Mouse (Mus musculus): ENCODE data around the gene Nemp2. TPM values are rescaled to one million over a fixed set of nuclear protein-coding genes. Genes with fewer than 3 reads are reported as not detected.

The Nemp2 gene
- polyA plus RNA-seq, 1 experiment from 2014 or later, result 10.3 TPM

DNA sequence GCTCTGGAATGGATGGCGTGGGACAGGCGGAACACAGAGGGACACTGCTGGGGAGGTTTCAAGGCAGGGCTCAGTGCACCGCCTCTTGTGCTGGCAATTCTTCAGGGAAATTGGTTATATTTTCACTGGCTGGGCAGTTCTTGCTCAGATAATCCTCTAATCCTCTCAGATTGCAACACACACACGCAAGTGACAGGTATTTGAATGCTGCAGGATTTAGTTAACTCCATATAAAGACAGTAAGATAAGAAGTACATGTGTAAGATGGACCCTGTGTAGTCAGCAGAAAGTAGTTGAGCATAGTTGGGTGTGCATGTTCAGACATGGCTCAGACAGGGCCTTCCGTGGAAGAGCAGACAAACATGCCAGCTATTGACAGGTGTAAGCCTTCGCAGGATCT is 3.7 kb downstream of the Nemp2 start:
- H3K4me3 ChIP-seq, result no peak overlapping the region
- 94% methylated on average over 6 of the region's 6 CpGs for WGBS
- H3K9me3 ChIP-seq, result no peaks in the 10 kb centered on the region
- peaks cover 12% of the 10 kb centered on the region for H3K4me1 ChIP-seq
- no peak overlapping the region for H3K27ac ChIP-seq
- H3K36me3 ChIP-seq (replicated peaks), result peaks cover 43% of the 10 kb centered on the region
- DNase-seq (ENCODE audit: extremely low spot score, low spot score), result no peak
- H3K27me3 ChIP-seq (ENCODE audit: poor library complexity, severe bottlenecking), result 0 out of 2 replicates have a peak, but pooled peaks cover 4% of the 10 kb centered on the region

DNA sequence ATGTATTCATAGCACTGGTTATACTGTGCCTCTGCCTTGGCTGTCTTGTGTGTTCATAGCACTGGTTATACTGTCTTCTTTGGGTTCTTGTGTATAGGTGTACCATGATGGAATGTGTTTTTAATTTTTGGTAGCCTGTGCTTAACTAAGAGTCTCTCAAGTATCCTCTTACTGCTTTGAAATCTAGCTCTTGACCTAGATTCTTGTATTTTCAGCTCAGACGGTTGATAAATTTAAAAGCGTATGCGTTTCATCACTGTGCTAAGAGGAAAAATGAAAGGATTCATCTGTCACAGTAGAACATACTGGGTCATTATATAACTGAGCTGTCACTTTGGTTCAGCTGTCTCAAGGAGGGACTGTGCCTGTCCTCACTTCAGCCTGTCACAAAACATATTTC is 5.4 kb downstream of the Nemp2 start:
- Histone ChIP-seq H3K36me3 (replicated peaks) (peaks cover 56% of the 10 kb centered on the region), H3K4me3 (no peak overlapping the region), H3K9me3 (no peaks in the 10 kb centered on the region), H3K27ac (no peak overlapping the region), H3K27me3 (ENCODE audit: poor library complexity, severe bottlenecking) (no peaks in the 10 kb centered on the region), H3K4me1 (peaks cover 12% of the 10 kb centered on the region)
- DNase-seq (ENCODE audit: extremely low spot score, low spot score), result no peak
- WGBS, result 95% methylated on average over 3 of the region's 3 CpGs

DNA sequence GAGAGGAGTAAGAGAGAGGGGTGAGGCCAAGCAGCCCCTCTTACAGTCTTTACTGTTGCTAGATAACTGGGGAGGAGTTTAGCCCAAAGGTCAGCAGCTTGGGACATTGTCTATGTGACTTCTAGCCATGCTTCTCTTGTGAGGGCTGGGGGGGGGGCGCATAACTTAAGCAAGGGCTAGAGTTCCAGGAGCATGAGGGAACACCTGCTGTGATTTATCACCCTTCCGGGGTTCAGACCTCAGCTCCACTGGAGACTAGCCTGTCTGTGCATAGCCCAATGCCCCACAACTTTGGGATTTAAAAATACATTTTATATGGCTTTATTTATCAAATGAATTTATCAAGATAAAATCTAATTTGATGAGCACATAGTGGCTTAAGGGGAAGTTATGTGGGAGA is 7.6 kb downstream of the Nemp2 start:
- peaks cover 67% of the 10 kb centered on the region for H3K36me3 ChIP-seq (replicated peaks)
- no peak for DNase-seq (ENCODE audit: extremely low spot score, low spot score)
- no peak overlapping the region for H3K27ac ChIP-seq
- H3K27me3 ChIP-seq (ENCODE audit: poor library complexity, severe bottlenecking), result no peaks in the 10 kb centered on the region
- no peaks in the 10 kb centered on the region for H3K9me3 ChIP-seq
- no peaks in the 10 kb centered on the region for H3K4me1 ChIP-seq
- no peak overlapping the region for H3K4me3 ChIP-seq
- WGBS, result 91% methylated on average over 2 of the region's 2 CpGs

DNA sequence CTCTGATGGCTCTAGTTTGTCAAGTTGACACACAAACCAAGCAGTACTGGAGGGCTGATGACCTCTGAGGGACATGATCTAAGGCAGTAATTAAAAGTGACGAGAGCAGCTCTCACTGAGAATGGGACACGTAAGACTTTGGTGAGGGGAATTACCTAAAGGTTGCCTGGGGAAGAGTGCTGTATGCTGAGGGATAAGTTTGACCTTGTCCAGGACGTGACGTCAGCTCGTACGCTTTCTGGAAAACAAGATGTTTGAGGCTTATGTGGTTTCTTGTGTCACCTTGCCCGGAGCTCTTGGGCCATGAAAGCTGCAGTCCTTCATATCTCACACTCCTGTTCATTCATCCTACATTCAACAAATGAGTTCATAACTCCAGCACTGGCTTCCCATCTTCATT is 8.6 kb downstream of the Nemp2 start:
- Histone ChIP-seq H3K27ac (no peak overlapping the region), H3K27me3 (ENCODE audit: poor library complexity, severe bottlenecking) (no peaks in the 10 kb centered on the region), H3K36me3 (replicated peaks) (peaks cover 67% of the 10 kb centered on the region), H3K4me3 (no peak overlapping the region), H3K9me3 (no peaks in the 10 kb centered on the region), H3K4me1 (no peaks in the 10 kb centered on the region)
- no peak for DNase-seq (ENCODE audit: extremely low spot score, low spot score)
- 92% methylated on average over 7 of the region's 7 CpGs for WGBS

DNA sequence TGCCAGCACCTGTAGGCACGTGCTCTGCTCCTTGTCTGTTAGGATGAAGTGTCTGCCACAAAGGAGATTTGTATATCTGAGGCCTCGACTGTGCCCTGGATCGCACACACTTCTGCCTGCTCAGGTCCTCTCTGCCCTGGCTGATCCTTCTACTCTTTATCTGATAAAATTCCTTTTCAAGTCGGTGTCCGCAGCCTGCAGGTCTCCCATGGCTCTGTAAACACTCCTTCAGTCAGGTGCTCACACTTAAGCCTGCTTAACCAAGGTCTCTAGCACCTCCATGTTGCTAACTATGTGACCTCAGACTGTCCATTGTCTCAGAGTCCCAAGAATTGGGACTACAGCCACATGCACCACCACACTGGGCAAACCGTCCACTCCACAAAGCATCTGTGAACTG is 9.8 kb downstream of the Nemp2 start:
- Histone ChIP-seq H3K36me3 (replicated peaks) (peaks cover 66% of the 10 kb centered on the region), H3K4me1 (no peaks in the 10 kb centered on the region), H3K27ac (no peak overlapping the region), H3K27me3 (ENCODE audit: poor library complexity, severe bottlenecking) (no peaks in the 10 kb centered on the region), H3K9me3 (no peaks in the 10 kb centered on the region), H3K4me3 (no peak overlapping the region)
- DNase-seq (ENCODE audit: extremely low spot score, low spot score), result no peak
- 87% methylated on average over 6 of the region's 6 CpGs for WGBS

DNA sequence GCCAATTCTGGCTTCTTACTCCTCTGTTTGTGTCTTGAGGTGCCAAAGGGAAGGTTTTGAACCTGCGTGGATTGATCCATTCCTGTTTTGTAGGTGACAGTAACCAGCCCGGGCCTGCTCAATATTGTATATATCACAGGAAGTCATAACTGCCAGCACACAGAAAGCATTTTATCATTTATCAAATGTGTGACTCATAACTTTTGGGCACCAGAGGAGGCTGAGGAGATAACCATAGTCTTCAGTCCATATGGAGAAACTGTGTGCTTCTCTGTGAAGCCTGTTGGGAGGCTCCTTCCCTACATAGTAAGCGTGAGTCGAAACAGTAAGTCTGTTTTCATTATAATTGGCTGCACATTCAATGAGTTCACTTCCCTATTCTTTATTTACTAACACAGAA is 10.2 kb downstream of the Nemp2 start:
- DNase-seq (ENCODE audit: extremely low spot score, low spot score), result no peak
- Histone ChIP-seq H3K27me3 (ENCODE audit: poor library complexity, severe bottlenecking) (no peaks in the 10 kb centered on the region), H3K4me1 (no peaks in the 10 kb centered on the region), H3K36me3 (replicated peaks) (peaks cover 66% of the 10 kb centered on the region), H3K27ac (no peak overlapping the region), H3K4me3 (no peak overlapping the region), H3K9me3 (no peaks in the 10 kb centered on the region)
- WGBS, result 95% methylated on average over 4 of the region's 4 CpGs

DNA sequence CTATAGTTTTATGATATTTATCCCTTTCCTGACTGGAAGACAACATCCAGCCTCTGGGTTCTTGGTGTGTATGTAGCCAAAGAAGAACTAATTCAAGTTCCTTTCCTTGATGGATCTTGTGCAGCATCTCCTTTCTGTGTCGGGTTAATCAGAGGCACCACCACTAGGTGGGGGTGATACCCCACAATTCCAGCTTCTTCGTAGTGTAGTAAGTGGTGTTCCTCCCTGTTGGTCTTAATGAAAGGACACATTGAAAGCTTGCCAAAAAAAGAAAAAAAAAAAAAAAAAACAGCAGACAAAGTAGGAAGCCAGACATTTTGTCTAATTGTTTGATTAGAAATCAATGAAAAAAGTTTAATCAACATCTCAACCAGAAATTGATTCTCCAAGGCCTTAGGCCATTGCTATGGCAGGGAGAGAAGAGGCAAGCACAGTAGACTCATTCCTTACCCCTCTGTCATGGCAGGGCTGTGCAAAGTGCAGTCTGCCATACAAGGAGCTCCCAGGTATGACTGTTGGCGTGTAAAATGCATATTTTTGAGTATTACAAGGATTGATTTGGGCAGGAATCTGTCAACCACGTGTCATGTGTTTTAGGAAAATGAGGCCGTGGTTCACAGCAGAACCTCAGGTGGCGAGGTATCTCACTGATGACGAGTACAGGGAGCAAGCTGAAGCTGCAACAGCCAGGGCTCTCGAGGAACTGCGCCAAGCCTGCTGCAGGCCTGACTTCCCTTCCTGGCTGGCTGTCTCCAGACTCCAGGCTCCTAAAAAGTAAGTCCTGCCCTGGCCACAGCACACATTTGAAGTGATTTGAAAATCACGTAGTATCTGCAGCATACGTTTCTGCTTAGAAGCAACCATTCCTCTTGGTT is 17.9 kb downstream of the Nemp2 start:
- no peaks in the 10 kb centered on the region for H3K9me3 ChIP-seq
- DNase-seq (ENCODE audit: extremely low spot score, low spot score), result peak; percentile 29
- H3K4me1 ChIP-seq, result no peaks in the 10 kb centered on the region
- WGBS, result 86% methylated on average over 11 of the region's 11 CpGs
- H3K36me3 ChIP-seq (replicated peaks), result peaks cover 65% of the 10 kb centered on the region
- H3K27me3 ChIP-seq (ENCODE audit: poor library complexity, severe bottlenecking), result no peaks in the 10 kb centered on the region
- no peak overlapping the region for H3K4me3 ChIP-seq
- no peak overlapping the region for H3K27ac ChIP-seq

DNA sequence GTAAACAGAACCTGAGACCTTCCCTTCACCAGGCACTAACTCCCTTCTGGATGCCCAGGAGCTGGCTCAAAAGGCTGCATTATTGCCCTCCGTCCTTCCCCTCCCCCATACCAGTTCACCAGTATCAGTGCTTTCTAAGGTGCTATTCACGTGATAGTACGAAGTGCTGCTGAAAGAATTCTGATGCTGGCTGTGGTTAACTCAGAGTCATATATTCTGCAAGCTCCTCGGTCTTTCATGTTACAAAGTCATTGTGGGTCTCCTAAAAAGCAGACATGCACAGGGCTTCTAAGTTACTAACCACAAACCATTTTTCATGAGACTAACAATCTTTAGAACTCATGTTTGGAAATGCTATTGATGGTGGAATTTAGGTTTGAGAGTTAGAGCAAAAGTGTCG is 19.6 kb downstream of the Nemp2 start:
- H3K36me3 ChIP-seq (replicated peaks), result peaks cover 61% of the 10 kb centered on the region
- no peak for DNase-seq (ENCODE audit: extremely low spot score, low spot score)

DNA sequence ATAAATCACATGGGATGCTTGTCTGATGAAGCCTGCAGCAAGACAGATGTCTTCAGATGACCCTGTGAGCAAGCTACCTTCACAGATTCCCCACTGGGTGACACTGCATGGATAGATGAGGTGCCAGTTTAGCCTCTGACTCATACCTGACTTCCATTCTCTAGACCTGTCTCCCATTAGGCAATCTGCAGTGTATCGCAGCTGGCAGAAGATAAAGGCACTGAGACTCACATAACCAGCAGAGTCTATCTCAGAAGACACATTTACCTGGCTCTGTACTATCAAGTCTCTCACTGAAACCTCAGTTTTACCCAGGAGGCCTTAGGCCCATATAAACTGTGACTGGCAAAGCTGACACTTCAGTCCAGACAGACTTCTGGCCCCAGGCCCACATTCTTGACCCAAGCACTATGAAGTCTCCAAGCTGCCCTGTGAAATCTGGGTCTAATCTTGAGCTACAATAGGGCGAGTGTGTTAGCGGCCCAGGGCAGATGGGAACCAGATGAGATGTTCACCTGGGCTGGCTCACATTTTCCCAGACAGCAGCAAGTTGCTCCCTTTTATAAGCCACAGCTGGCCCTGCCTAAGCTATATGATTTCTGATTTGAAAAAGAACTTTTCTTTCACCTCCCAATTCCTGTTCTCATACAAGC is 22.2 kb downstream of the Nemp2 start:
- Histone ChIP-seq H3K27ac (peak overlapping the region; percentile 44; the same call in 1 of the 2 replicates), H3K4me3 (no peak overlapping the region), H3K36me3 (replicated peaks) (peaks cover 42% of the 10 kb centered on the region), H3K27me3 (ENCODE audit: poor library complexity, severe bottlenecking) (no peaks in the 10 kb centered on the region), H3K4me1 (no peaks in the 10 kb centered on the region), H3K9me3 (no peaks in the 10 kb centered on the region)
- 65% methylated on average over 3 of the region's 3 CpGs for WGBS
- DNase-seq (ENCODE audit: extremely low spot score, low spot score), result peak; percentile 33

More for the DNA sequence above, 19.6 kb downstream of the Nemp2 start:
- no peak overlapping the region for H3K4me3 ChIP-seq
- WGBS, result 90% methylated on average over 5 of the region's 5 CpGs
- H3K4me1 ChIP-seq, result no peaks in the 10 kb centered on the region
- H3K27me3 ChIP-seq (ENCODE audit: poor library complexity, severe bottlenecking), result no peaks in the 10 kb centered on the region
- H3K27ac ChIP-seq, result no peak overlapping the region
- no peaks in the 10 kb centered on the region for H3K9me3 ChIP-seq

DNA sequence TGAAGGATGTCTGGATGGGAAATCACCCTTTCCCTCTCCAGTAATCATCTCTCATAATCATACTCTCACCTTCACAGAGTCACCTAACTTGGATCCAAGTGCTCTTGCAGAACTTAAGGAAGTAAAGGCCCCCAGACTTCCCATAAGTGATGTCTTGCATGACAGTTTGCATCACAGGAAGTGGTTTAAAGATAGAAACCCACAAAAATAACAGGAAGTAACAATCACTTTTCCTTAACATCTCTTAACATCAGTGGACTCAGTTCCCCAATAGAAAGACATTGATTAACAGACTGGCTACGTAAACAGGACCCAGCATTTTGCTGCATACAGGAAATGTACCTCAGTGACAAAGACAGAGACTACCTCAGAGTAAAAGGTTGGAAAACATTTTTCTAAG is 22.9 kb downstream of the Nemp2 start:
- H3K4me3 ChIP-seq, result no peak overlapping the region

DNA sequence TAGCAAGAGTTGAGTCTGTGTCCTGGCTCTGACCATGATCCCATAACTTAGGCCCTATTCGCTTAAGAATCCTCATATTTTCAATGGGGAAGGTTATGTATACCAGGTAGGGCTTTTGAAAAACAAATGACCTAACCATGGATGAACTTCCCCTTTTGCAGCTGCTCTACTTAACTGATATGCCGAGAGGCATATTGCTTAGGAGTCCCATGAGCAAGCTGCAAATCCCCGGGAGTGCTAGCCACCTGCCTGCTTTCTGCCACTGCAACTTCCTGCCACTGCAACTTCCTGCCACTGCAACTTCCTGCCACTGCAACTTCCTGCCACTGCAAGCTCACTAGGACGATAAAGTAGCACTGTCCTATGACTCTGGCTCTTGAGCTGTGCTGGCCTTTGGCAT is 24.6 kb downstream of the Nemp2 start:
- H3K27ac ChIP-seq, result no peak overlapping the region
- H3K27me3 ChIP-seq (ENCODE audit: poor library complexity, severe bottlenecking), result no peaks in the 10 kb centered on the region
- H3K9me3 ChIP-seq, result no peaks in the 10 kb centered on the region
- no peaks in the 10 kb centered on the region for H3K4me1 ChIP-seq
- WGBS, result 83% methylated on average over 4 of the region's 4 CpGs
- peaks cover 25% of the 10 kb centered on the region for H3K36me3 ChIP-seq (replicated peaks)
- H3K4me3 ChIP-seq, result no peak overlapping the region
- no peak for DNase-seq (ENCODE audit: extremely low spot score, low spot score)

More for the DNA sequence above, 22.9 kb downstream of the Nemp2 start:
- H3K27me3 ChIP-seq (ENCODE audit: poor library complexity, severe bottlenecking), result no peaks in the 10 kb centered on the region
- 82% methylated on average over 1 of the region's 1 CpGs for WGBS
- H3K9me3 ChIP-seq, result no peaks in the 10 kb centered on the region
- no peak for DNase-seq (ENCODE audit: extremely low spot score, low spot score)
- peaks cover 42% of the 10 kb centered on the region for H3K36me3 ChIP-seq (replicated peaks)
- H3K27ac ChIP-seq, result peak overlapping the region; percentile 44; the same call in 1 of the 2 replicates
- H3K4me1 ChIP-seq, result no peaks in the 10 kb centered on the region

DNA sequence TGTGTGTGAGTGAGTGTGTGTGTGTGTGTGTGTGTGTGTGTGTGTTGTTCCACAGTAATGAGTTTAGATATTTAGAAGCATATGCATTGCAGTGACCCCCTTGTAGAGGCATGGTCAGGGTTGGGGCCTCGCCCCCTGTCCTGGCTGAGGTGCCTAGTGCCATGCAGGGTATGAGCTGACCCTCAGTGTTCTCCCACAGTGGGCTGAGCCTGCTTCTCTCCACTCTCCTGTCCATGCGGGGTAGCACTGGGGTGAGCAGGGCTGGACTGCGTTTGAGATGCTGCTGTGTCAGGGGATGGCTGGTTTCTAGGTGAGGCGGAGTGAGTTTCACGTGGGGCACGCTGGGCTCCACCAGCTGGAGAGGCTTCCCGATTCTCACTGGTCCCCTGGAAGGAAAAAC is 27.7 kb downstream of the Nemp2 start:
- DNase-seq (ENCODE audit: extremely low spot score, low spot score), result no peak
- no peaks in the 10 kb centered on the region for H3K4me1 ChIP-seq
- no peak overlapping the region for H3K27ac ChIP-seq
- H3K4me3 ChIP-seq, result no peak overlapping the region
- H3K9me3 ChIP-seq, result no peaks in the 10 kb centered on the region
- 89% methylated on average over 7 of the region's 7 CpGs for WGBS
- H3K36me3 ChIP-seq (replicated peaks), result no peaks in the 10 kb centered on the region
- H3K27me3 ChIP-seq (ENCODE audit: poor library complexity, severe bottlenecking), result no peaks in the 10 kb centered on the region

DNA sequence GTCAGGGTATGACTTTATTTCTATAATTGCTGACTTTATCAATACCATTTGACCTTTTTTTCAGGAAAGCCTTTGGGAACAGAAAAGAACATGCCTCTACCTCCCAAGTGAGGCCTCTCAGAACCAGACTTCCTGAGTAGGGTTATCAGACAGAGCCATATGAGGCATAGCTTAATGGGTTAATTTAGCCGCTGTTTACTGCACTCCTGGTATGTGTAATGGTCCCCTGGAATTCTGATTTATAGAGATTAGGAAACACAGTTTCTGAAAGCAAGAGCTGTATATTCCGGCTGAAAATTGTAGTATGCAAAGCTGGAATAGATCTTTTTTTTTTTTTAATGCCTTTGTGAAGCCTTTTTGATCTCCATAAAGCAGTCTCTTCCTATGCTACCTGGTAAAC is 29.8 kb downstream of the Nemp2 start:
- Histone ChIP-seq H3K4me1 (no peaks in the 10 kb centered on the region), H3K9me3 (no peaks in the 10 kb centered on the region), H3K4me3 (no peak overlapping the region), H3K36me3 (replicated peaks) (no peaks in the 10 kb centered on the region), H3K27me3 (ENCODE audit: poor library complexity, severe bottlenecking) (no peaks in the 10 kb centered on the region), H3K27ac (no peak overlapping the region)
- DNase-seq (ENCODE audit: extremely low spot score, low spot score), result no peak
- 79% methylated on average over 2 of the region's 2 CpGs for WGBS
